Mouse (Mus musculus) thymus, adult 2 months (tissue): ENCODE measurements at regions not wholly inside any gene's neighbourhood (a gene's known extent, or its start where the extent isn't known, plus 50 kb on each side); places are given as distances from the start of the nearest gene placed in this dataset.

Experiments used
- CTCF ChIP-seq: fragments of 200-500 bp; IDR thresholded peaks from 2 replicates; pipeline ENCODE4 v1.5.1; 2012; ENCODE audit warnings: mild to moderate bottlenecking, control low read depth, low read length, moderate library complexity, borderline replicate concordance; ENCODE audit not compliant: control insufficient read depth, poor library complexity, insufficient read depth; ENCODE audit errors: extremely low read depth
- POLR2A ChIP-seq: fragments of 200-500 bp; IDR thresholded peaks from 2 replicates; pipeline ENCODE4 v1.6.1; 2012; ENCODE audit warnings: mild to moderate bottlenecking, low read length, control low read depth, moderate library complexity; ENCODE audit not compliant: control insufficient read depth, poor library complexity, insufficient read depth; ENCODE audit errors: extremely low read depth

GRCm38 (mm10) chr3:61306306-61306705, 55.1 kb upstream of the Rap2b start:
- no peak for TF ChIP-seq CTCF
- no peak for TF ChIP-seq POLR2A
